Mouse (Mus musculus) heart, postnatal 10 days (tissue): ENCODE measurements around the gene Pim1. TPM values are rescaled to one million over a fixed set of nuclear protein-coding genes. Genes with fewer than 3 reads are reported as not detected.
"Not testable (repeated sequence)": the region's sequence is repeated elsewhere in the genome, so short reads cannot be mapped to it uniquely, and the experiment has no call there.

Source experiments
- DNase-seq, 2 experiments: peaks; one replicate each; pipeline ENCODE4 v3.0.0; 2021
- intact Hi-C: fragments of 180-260 bp; cut with DNase I; formaldehyde crosslinking; loops from one replicate; pipeline ENCODE4 v1.15.1; 2025
- total RNA-seq, 2 experiments: library from RNA; stranded (reverse); gene quantifications; 2 replicates each; pipeline ENCODE4 v1.2.3; 2021

The Pim1 gene
- total RNA-seq, 2 experiments from 2014 or later = 40.6 to 51.5 TPM

DNA sequence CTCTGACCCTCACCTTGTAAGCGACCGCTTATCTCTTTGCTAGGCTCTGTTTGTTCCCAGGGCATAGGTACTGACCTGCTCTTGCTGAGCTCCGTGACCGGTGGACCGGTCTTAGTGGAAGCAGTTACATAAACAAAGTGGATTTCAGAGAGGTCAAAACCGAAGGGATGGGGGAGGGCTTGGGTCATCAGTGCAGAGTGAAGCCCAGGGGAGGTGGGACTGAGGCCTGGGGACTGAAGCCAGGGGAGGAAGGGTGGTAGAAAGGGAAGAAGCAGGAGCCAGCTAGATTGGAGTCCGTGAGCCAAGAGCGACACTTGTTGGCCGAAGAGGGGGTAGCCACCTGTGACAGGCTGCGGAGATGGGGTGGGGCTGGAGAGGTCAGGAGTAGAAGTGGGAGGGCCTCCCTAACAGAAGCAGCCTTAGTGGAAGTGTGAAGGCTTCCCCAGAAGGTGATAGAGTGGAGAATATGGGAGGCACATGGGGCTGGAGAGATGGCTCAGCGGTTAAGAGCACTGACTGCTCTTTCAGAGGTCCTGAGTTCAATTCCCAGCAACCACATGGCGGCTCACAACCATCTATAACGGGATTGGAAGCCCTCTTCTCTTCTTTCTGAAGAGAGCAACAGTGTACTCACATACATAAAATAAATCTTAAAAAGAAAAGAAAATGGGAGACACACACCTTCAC lies 22.6 kb downstream of the Pim1 start:
- peak; percentile 78 to 83 for DNase-seq
- intact Hi-C loops = loop anchor here (1.0 to 5.0 kb wide), 3 partner anchors 14 to 246 kb away; partner anchors contain the start of gene BC004004

DNA sequence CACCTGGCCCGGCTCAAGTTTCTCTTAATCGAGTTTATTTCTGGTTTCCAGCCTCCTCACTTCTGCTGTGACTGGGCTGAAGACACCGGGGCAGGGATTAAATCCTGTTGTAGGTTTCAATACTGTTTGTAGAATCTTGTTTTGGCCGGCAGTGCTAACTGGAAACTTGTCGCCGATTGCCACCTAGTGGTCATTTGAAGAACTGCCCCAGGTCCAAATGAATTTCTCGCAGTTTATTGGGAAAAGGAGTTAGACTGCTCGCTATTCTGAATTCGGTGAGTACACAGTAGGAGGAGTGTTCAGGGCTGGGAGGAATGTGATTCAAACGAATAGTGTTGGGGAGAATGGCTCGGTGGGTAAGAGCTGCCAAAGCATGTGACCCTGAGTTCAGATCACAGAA lies 23.9 kb downstream of the Pim1 start:
- intact Hi-C loops = loop anchor here (1.0 to 5.0 kb wide), 2 partner anchors 133 to 247 kb away; partner anchors contain the start of gene BC004004

GRCm38 (mm10) chr17:29518665-29519064 lies 28.1 kb downstream of the Pim1 start:
- intact Hi-C loops, DNase-seq: not testable (repeated sequence)

More for the DNA sequence above, 23.9 kb downstream of the Pim1 start:
- peak; percentile 87 to 90 for DNase-seq

- intact Hi-C loops = no loop called here
- DNase-seq = no peak
Measured at GRCm38 (mm10) chr17:29519731-29520130, 29.2 kb downstream of the Pim1 start.

DNA sequence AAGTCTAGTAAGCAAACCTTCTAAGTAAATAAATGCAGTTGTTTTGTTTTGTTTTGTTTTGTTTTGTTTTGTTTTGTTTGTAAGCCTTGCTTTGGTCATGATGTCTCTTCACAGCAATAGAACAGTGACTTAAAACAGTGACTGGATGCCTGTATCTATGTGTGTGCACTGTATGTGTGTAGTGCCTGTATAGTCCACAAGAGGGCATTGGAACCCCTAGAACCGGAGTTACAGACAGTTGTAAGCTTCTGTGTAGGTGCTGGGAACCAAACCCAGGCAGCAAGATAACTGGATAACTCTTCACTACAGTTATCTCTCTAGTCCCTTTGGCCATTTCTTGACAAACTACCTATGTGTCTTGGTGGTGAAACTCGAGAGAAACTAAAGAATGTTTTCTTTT lies 35.1 kb downstream of the Pim1 start:
- intact Hi-C loops = no loop called here
- DNase-seq = no peak

GRCm38 (mm10) chr17:29528568-29529187 lies 38.1 kb downstream of the Pim1 start:
- intact Hi-C loops = no loop called here
- DNase-seq = peak in 1 of 2 experiments; percentile 27

- intact Hi-C loops = no loop called here
Measured at GRCm38 (mm10) chr17:29530508-29530907, 40.0 kb downstream of the Pim1 start.

DNA sequence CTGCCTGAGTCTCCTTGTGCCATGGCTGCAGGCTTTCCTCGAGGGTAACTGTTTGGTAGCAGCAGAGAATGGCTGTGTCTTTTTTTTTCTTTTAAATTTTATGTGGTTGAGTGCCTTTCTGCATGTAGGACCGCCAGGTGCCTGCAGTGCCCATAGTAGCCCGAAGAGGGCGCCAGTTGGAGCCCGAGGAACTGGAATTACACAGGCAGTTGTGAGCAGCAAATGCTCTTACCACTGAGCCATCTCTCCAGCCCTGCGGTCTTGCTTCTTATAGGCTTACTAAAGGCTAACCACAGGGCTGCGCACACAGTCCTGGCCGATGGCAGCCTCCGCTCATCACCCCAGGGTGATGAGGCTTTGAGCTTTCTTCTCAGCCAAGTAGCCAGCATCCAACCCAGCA lies 40.7 kb downstream of the Pim1 start:
- DNase-seq = no peak
- intact Hi-C loops = no loop called here

More at GRCm38 (mm10) chr17:29530508-29530907, 40.0 kb downstream of the Pim1 start:
- no peak for DNase-seq

GRCm38 (mm10) chr17:29531757-29532384 lies 41.3 kb downstream of the Pim1 start:
- DNase-seq = no peak
- intact Hi-C loops = no loop called here

DNA sequence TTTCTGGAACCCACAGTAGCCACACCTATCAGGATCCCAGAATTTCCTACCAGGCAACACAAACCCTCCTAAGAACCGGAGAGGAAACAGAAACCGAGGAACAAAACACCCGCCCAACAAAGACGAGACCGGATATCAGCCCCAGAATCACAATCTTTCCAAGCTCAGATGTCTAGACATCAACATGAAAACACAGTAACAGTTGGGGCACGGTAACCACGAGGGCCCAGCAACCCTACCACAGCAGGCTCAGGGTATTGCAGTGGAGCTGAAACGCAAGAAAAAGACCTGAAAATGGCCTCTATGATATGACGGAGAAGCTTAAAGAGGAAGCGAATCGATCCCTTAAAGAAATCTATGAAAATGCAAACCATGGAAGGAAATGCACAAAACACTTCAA lies 43.3 kb downstream of the Pim1 start:
- intact Hi-C loops = no loop called here
- DNase-seq = no peak

DNA sequence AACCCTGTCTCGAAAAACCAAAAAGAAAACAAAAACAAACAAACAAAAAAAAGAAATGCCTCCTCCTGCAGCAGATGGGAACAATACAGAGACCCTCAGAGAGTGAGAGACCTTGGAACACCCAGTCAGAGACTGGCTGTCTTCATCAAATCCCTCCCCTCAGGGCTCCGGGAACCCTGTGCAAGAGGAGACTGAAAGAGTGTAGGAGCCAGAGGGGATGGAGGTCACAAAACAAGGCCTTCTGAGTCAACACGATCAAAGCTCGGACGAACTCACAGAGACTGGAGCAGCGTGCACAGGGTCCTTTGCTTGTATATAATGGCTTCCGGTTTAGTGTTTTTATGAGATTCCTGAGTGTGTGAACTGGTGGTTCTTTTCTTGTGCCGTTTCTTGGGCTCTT lies 49.9 kb downstream of the Pim1 start:
- intact Hi-C loops = no loop called here
- DNase-seq = no peak

GRCm38 (mm10) chr17:29541419-29541818 lies 50.9 kb downstream of the Pim1 start:
- peak; percentile 87 to 90 for DNase-seq
- intact Hi-C loops = no loop called here

- intact Hi-C loops = no loop called here
- DNase-seq = no peak
Measured at GRCm38 (mm10) chr17:29542831-29543690, 52.5 kb downstream of the Pim1 start.

DNA sequence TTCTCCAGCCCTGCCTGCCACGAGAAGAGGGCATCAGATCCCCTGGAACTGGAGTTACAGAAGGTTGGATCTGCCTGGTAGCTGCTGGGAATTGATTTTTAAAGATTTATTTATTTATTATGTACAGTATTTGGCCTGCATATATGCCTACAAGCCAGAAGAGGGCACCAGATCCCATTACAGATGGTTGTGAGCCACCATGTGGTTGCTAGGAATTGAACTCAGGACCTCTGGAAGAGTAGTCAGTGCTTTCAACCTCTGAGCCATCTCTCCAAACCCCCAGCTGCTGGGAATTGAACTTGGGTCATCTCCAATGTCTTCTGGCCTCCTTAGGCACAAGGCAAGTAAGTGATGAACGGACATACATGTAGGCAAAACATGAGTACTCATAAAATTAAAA lies 53.5 kb downstream of the Pim1 start:
- intact Hi-C loops = no loop called here

DNA sequence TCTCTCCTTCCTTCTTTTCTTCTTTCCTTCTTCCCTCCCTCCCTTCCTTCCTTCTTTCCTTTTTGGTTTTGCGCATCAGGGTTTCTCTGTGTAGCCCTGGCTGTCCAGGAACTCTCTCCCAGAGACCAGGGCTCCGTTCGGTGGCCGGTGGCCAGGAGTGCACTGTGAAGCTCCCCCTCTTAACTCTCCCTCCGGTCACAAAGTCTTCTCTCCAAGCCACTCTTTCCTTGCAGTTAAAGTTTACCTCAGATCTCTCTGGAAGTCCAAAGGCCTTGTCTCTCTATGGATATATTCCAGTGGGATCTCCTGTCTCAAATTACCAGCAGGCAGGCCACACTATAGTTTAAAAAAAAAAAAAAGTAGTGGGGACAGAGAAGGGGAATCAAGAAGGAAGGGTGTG lies 54.7 kb downstream of the Pim1 start:
- no peak for DNase-seq

More for the DNA sequence above, 53.5 kb downstream of the Pim1 start:
- DNase-seq = no peak

More for the DNA sequence above, 54.7 kb downstream of the Pim1 start:
- intact Hi-C loops = no loop called here

Other genes with a start within 250 kb of the Pim1 start
- gene Ppil1, start 226.6 kb upstream of the Pim1 start, total RNA-seq = 10 to 100 TPM; 31.2 to 34.1 TPM
- 100 to 1,000 TPM; 193 to 194 TPM for gene BC004004, start 222.0 kb upstream of the Pim1 start, total RNA-seq
- 10 to 100 TPM; 26.9 to 33.9 TPM for gene Pi16, start 173.1 kb upstream of the Pim1 start, total RNA-seq
- 100 to 1,000 TPM; 345 to 350 TPM for gene Mtch1, start 142.8 kb upstream of the Pim1 start, total RNA-seq
- gene Fgd2, start 129.8 kb upstream of the Pim1 start, total RNA-seq = 1 to 10 TPM; 2.5 to 2.6 TPM
- not detected for gene Gm17657, start 58.9 kb downstream of the Pim1 start, total RNA-seq
- gene Tbc1d22b, start 59.0 kb downstream of the Pim1 start, total RNA-seq = 10 to 100 TPM; 15.4 to 16.2 TPM
- not detected for gene Tmem217, start 61.6 kb downstream of the Pim1 start, total RNA-seq
- 10 to 100 TPM; 25.2 to 26.1 TPM for gene Rnf8, start 124.0 kb downstream of the Pim1 start, total RNA-seq
- gene Gm28043, start 124.1 kb downstream of the Pim1 start, total RNA-seq = 1 to 10 TPM; 1.4 to 2.0 TPM
- 10 to 100 TPM; 59.5 to 63.4 TPM for gene Cmtr1, start 169.8 kb downstream of the Pim1 start, total RNA-seq
- gene Ccdc167, start 226.3 kb downstream of the Pim1 start, total RNA-seq = 10 to 100 TPM; 15.9 to 17.1 TPM